Mouse (Mus musculus) T-cell, adult 2 months (primary cell): ENCODE data around the gene Erich4.

Experiments used
- DNase-seq: peaks from one replicate; pipeline ENCODE4 v3.0.0; 2022; ENCODE audit warnings: low spot score

Gene Erich4

DNA sequence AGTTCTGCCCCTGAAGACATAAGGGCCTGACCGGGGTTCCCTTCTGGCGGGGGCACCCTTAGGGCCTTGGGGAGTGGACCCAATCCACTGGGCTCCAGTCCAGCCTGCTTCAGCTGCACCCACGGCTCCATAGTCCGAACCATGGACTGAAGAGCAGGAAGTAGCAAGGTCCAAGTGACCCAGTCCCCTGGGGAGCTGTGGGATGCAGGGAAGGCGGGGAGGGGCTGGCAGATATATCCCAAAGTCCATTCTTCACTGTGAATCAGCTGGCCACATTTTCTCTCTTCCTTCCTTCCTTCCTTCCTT, at the start of gene Erich4:
Gene Erich4 (minus strand): TSS at position 187 of the 306 bp plus-strand sequence.
- DNase-seq = no peak

GRCm38 (mm10) chr7:25658657-25659472, 43.2 kb upstream of the Erich4 start, which contains the start of the genes Bckdha and Exosc5:
Gene Bckdha (minus strand): TSS chr7:25658981.
Gene Exosc5 (plus strand): TSS chr7:25659164.
- peak; percentile 99 for DNase-seq

DNA sequence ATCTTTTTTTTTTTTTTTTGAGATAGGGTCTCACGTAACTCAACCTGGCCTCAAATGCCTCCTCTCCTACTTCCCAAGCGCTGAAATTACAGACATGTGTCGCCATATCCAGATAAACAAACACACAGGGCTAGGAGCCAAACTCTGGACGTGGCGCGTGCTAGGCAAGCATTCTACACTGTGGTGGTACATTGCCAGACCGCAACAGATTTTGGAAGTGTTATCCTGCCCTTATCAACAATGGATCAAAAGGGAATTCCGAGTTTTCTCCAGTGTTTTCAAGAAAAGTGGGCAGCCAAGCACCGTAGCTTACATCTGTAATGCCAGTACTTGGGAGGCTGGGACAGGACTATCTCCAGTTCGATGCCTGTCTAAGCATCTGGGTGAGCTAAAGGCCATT, 42.1 kb upstream of the Erich4 start:
- no peak for DNase-seq

- DNase-seq = no peak
Observed at GRCm38 (mm10) chr7:25655601-25656428, 40.1 kb upstream of the Erich4 start.

GRCm38 (mm10) chr7:25652244-25652759, 36.6 kb upstream of the Erich4 start:
- DNase-seq = no peak

GRCm38 (mm10) chr7:25651281-25651680, 35.6 kb upstream of the Erich4 start:
- peak; percentile 35 for DNase-seq

GRCm38 (mm10) chr7:25649839-25650238, 34.1 kb upstream of the Erich4 start:
- no peak for DNase-seq

DNA sequence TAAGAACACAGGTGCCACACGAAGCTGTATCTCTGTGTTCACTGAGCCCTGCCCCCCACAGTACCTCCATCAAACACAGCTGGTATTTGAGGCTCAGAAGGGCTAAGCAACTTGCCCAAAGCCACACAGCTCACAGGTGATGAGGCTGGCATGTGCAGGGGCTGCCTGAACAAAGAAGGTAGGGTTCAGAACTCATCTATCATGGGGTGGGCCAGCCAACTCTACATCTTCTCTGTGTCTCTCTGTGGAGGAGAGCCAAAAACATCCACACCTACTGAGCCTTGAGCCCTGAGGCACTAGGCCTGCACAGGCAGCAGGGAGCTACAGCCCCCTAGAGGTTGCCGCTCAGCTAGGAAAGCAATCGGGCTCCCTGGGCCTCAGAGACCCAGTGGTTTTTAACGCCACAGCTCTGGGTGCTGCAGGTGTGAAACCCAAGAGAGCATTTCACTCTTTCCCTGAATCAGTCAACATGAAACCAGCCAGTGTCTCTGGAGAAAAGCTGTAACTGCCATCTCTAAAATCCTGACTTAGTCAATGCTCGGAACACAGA, 32.0 kb upstream of the Erich4 start:
- DNase-seq = peak; percentile 32

- DNase-seq = no peak
Observed at GRCm38 (mm10) chr7:25645074-25645473, 29.4 kb upstream of the Erich4 start.

- no peak for DNase-seq
Observed at GRCm38 (mm10) chr7:25644631-25645030, 28.9 kb upstream of the Erich4 start.

- peak; percentile 44 for DNase-seq
Observed at GRCm38 (mm10) chr7:25644136-25644535, 28.4 kb upstream of the Erich4 start.

GRCm38 (mm10) chr7:25639754-25640153, 24.1 kb upstream of the Erich4 start:
- no peak for DNase-seq

DNA sequence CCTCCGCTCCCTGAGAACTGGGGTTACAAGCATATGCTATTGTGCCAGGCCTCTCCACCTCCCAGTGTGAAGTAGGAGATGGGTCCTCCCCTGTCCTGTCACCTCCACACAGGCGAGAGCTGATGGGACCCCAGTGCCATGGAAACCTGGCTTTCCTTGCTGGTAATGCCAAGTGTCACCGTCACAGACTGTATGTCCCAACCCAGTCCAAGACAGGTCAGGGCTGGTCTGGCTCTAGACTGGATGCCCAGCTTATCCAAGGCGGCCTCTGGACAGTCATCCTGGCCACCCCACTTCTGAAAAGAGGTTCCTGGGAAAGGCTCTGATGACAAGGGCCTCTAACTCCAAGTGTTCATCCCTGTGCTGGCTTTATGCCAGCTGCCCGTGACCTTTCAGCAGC, 21.4 kb upstream of the Erich4 start:
- no peak for DNase-seq

GRCm38 (mm10) chr7:25636373-25636772, 20.7 kb upstream of the Erich4 start:
- DNase-seq = peak; percentile 53

DNA sequence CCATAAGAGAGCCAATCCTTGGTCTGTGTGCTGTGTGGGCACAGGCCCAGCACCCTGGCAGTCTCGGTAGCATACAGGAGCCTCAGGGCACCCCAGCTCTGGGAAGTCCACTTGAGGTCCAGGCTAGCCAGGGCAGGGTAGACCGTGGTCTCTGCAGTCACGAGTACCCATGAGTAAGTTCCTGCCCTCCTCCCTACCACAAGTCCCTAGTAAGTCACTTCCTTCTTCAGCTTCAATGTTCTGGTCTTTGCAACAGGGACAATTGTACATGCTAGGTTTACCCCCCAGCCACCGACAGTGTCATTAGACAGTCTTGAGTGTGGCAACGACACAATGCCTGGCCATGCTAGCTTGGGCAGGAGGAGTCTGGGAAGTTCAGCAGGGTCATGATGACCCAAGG, 17.0 kb upstream of the Erich4 start:
- no peak for DNase-seq

DNA sequence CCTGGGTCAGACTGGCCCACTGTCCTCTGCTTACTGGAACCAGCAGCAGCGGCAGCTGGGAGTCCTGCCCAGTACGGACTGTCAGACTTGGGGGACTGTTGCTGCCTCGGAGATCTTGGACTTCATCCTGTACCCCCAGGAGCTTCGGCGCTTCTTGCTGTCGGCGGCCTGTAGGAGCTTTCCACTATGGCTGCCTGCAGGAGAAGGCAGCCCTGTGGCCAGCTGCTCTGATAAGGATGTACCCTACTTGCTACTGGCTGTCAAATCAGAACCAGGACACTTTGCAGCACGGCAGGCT, 12.6 kb upstream of the Erich4 start:
- no peak for DNase-seq

DNA sequence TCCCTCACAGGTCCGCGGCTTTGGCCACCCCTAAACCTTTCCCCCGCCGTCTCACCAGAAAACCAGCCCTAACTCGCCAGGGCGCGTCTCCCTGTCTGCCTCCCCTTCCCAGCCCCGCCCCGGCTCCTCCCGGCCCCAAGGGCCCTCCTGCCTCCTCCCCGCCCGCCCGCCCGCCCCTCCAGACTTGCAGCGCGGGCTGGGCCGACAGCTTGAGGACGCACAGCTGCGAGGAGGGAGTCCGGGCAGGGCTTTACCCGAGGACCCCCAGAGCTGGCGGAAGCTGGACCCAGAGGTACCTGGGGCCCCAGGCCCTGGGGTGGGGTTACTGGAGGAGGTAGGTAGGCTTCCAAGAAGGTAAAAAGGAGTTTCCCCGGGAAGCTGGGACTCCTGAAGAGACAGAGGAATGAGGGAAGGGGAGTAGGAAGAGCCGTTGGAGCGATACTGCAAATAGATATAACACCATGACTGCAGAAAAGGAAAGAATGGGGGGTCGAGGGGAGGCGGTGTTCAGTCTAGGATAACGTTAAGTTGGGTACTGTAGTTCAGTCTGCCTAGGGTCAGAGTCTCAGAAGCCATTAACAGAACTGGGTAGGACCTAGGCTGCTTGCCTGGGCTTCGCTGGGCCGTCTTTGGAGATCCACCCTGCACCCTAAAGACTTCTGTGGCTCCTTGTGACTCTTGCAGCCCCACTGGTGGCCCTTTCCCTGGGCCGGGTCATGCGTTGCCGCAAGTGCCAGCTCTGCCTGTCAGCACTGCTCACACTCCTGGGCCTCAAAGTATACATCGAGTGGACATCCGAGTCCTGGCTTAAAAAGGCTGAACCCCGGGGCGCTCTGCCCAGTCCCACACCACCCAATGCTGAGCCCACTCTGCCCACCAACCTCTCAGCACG, 12.0 kb upstream of the Erich4 start:
- no peak for DNase-seq

DNA sequence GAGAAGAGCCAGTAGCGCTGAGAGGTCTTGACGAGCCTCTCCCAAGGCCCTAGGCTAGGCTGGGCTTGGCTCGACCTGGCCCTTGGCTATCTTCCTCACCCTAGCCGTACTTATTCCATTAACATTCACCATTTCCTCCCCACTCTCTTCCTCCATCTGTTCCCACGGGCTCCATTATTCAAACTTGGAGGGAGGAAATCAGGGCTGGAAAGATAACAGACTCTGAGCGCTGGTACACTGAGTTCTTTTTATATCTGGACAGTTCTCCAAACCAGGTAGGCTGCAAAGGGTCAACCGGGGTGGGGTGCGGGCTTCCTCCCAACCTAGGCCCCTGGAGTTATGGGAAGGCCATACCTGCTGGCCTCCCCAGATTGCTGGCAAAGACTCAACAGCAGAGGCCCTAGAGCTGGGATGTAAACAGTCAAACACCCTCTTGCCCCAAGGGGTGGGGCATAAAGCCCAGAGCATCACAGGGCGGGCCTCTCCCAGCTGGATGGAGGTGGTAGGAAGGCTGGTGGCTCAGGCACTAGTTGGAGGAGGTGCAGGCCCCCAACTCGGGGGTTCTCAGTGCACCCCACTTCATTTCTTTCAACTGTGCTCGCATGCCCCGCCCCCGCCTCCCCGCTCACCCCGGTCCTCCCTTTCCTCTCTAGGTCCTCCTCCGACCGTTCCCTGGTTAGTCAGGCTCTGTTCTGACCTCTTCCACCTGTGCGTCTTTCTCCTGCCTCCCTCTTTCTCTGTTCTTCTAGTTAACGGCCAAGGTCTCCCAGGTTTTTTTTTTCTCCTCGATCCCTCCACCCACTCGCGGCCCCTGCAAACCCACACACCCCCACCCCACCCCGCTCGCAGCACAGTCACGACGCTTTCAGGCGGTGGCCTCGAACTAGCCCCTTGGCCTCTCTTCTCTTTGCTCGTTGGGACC, 11.1 kb upstream of the Erich4 start, which contains the start of gene B3gnt8:
Gene B3gnt8 (plus strand): TSS at position 146 of the 922 bp plus-strand sequence.
- DNase-seq = no peak

- no peak for DNase-seq
Observed at GRCm38 (mm10) chr7:25625594-25626250, 10.0 kb upstream of the Erich4 start.

- DNase-seq = no peak
Observed at GRCm38 (mm10) chr7:25624851-25625250, 9.2 kb upstream of the Erich4 start.
